Mouse (Mus musculus) lung, adult 2 months (tissue): ENCODE data around the gene A3galt2. TPM values are rescaled to one million over a fixed set of nuclear protein-coding genes. Genes with fewer than 3 reads are reported as not detected.

Experiments used
- DNase-seq: peaks from one replicate; pipeline ENCODE4 v3.0.0; 2022
- H3K4me1 ChIP-seq: fragments of 200-500 bp; 2 replicates; pipeline ENCODE4 v1.6.1; 2011; ENCODE audit warnings: low read length; ENCODE audit not compliant: control insufficient read depth, insufficient read depth
- H3K4me3 ChIP-seq: fragments of 200-500 bp; replicated peaks from 2 replicates; pipeline ENCODE3; 2011; ENCODE audit warnings: low read depth, mild to moderate bottlenecking, control low read depth, low read length; ENCODE audit errors: extremely low read depth
- CTCF ChIP-seq: fragments of 200-500 bp; IDR thresholded peaks from 2 replicates; pipeline ENCODE4 v1.5.1; 2011; ENCODE audit warnings: mild to moderate bottlenecking, low read length, control low read depth; ENCODE audit not compliant: insufficient read depth
- POLR2A ChIP-seq: fragments of 200-500 bp; IDR thresholded peaks from 2 replicates; pipeline ENCODE4 v1.6.1; 2011; ENCODE audit warnings: low read depth, mild to moderate bottlenecking, control low read depth, low read length, borderline replicate concordance; ENCODE audit errors: extremely low read depth
- WGBS: fragments of 180-500 bp; shearing (Covaris S2); methylation state at CpG from one replicate; pipeline ENCODE4 v1.1.7; 2018; 5-methylcytosine and 5-hydroxymethylcytosine counted together
- polyA plus RNA-seq: library from polyadenylated mRNA; depleted of rRNA; stranded (reverse); fragments of >200 nt; gene quantifications from 2 replicates; pipeline ENCODE4 v1.2.3, GENCODE M21; 2012

Gene A3galt2
- polyA plus RNA-seq, 1 experiment: 0.34 TPM

GRCm38 (mm10) chr4:128734721-128735671 is 20.2 kb upstream of the A3galt2 start:
- H3K4me3 ChIP-seq: no peak overlapping the region
- H3K4me1 ChIP-seq: peaks cover 53% of the 10 kb centered on the region
- DNase-seq: no peak
- 39% methylated on average over 18 of the region's 18 CpGs for WGBS
- TF ChIP-seq CTCF (no peak), POLR2A (no peak)

GRCm38 (mm10) chr4:128737137-128737589 is 18.0 kb upstream of the A3galt2 start:
- H3K4me1 ChIP-seq: peaks cover 49% of the 10 kb centered on the region
- TF ChIP-seq POLR2A: no peak
- TF ChIP-seq CTCF: no peak
- 31% methylated on average over 6 of the region's 6 CpGs for WGBS
- no peak overlapping the region for H3K4me3 ChIP-seq
- DNase-seq: no peak

- peaks cover 48% of the 10 kb centered on the region for H3K4me1 ChIP-seq
Observed at GRCm38 (mm10) chr4:128737825-128738610, 17.1 kb upstream of the A3galt2 start.

GRCm38 (mm10) chr4:128740878-128741277 is 14.3 kb upstream of the A3galt2 start:
- H3K4me3 ChIP-seq: no peak overlapping the region
- WGBS: 27% methylated on average over 1 of the region's 1 CpGs
- no peak for DNase-seq
- TF ChIP-seq POLR2A (no peak), CTCF (no peak)
- peaks cover 27% of the 10 kb centered on the region for H3K4me1 ChIP-seq

More at GRCm38 (mm10) chr4:128737825-128738610, 17.1 kb upstream of the A3galt2 start:
- DNase-seq: no peak
- TF ChIP-seq CTCF (no peak), POLR2A (no peak)
- H3K4me3 ChIP-seq: no peak overlapping the region
- 59% methylated on average over 14 of the region's 14 CpGs for WGBS

- TF ChIP-seq POLR2A (no peak), CTCF (no peak)
- peaks cover 20% of the 10 kb centered on the region for H3K4me1 ChIP-seq
- no peak for DNase-seq
- WGBS: 43% methylated on average over 5 of the region's 5 CpGs
- no peak overlapping the region for H3K4me3 ChIP-seq
Observed at GRCm38 (mm10) chr4:128741906-128742305, 13.3 kb upstream of the A3galt2 start.

GRCm38 (mm10) chr4:128742379-128742970 is 12.7 kb upstream of the A3galt2 start:
- TF ChIP-seq POLR2A (no peak), CTCF (no peak)
- WGBS: 57% methylated on average over 10 of the region's 10 CpGs
- DNase-seq: no peak
- no peak overlapping the region for H3K4me3 ChIP-seq
- H3K4me1 ChIP-seq: peaks cover 15% of the 10 kb centered on the region

GRCm38 (mm10) chr4:128743031-128743626 is 12.0 kb upstream of the A3galt2 start:
- 42% methylated on average over 12 of the region's 12 CpGs for WGBS
- TF ChIP-seq POLR2A (no peak), CTCF (no peak)
- H3K4me3 ChIP-seq: no peak overlapping the region
- H3K4me1 ChIP-seq: peaks cover 11% of the 10 kb centered on the region; the same call in 1 of the 2 replicates
- no peak for DNase-seq

- DNase-seq: no peak
- H3K4me1 ChIP-seq: 0 out of 2 replicates have a peak, but pooled peaks cover 8% of the 10 kb centered on the region
- no peak overlapping the region for H3K4me3 ChIP-seq
- no peak for TF ChIP-seq CTCF
- no peak for TF ChIP-seq POLR2A
- 65% methylated on average over 8 of the region's 8 CpGs for WGBS
Observed at GRCm38 (mm10) chr4:128745160-128745559, 10.0 kb upstream of the A3galt2 start.
